Mouse (Mus musculus) liver, embryonic 14.5 days (tissue): Measurements from ENCODE around the gene Olfr47. TPM values are rescaled to one million over a fixed set of nuclear protein-coding genes. Genes with fewer than 3 reads are reported as not detected.

Source experiments
- ATAC-seq: fragments of 200-750 bp; cut with Nextera tagmentation; 2 replicates; pipeline ENCODE4 v1.8.0; 2017; ENCODE audit warnings: moderate number of reproducible peaks, mild to moderate bottlenecking, moderate library complexity; ENCODE audit not compliant: insufficient read depth
- DNase-seq, 3 experiments: peaks; one replicate each; pipeline ENCODE4 v3.0.0-alpha.2; 2012 to 2013; ENCODE audit warnings: low read depth in 3 of 3, low spot score in 3 of 3
- H3K27ac ChIP-seq: fragments of 300-500 bp; sonication (generic); 2 replicates; pipeline ENCODE4 v1.5.1; 2014; ENCODE audit warnings: moderate library complexity, mild to moderate bottlenecking, control low read depth, inconsistent platforms
- H3K27me3 ChIP-seq: fragments of 300-500 bp; sonication (generic); 2 replicates; pipeline ENCODE4 v1.6.1; 2014; ENCODE audit warnings: mild to moderate bottlenecking, low read length, moderate library complexity; ENCODE audit not compliant: control insufficient read depth, insufficient read depth
- H3K36me3 ChIP-seq: fragments of 300-500 bp; sonication (generic); replicated peaks from 2 replicates; pipeline ENCODE4 v1.6.1; 2014; ENCODE audit warnings: low read depth; ENCODE audit not compliant: control insufficient read depth, insufficient read depth
- H3K4me1 ChIP-seq, 2 experiments: fragments of 200-500 bp in 1 of 2; fragments of 300-500 bp in 1 of 2; sonication (generic) in 1 of 2; replicated peaks; 2 replicates each; pipeline ENCODE4 v1.6.1; 2012 to 2014; ENCODE audit warnings: antibody characterized with exemption in 1 of 2, inconsistent platforms in 1 of 2, low read length in 1 of 2; ENCODE audit not compliant: control insufficient read depth in 2 of 2, insufficient read depth in 2 of 2
- H3K4me2 ChIP-seq: fragments of 300-500 bp; sonication (generic); 2 replicates; pipeline ENCODE4 v1.6.1; 2014; ENCODE audit warnings: low read depth, mild to moderate bottlenecking, control low read depth, moderate library complexity
- H3K4me3 ChIP-seq, 2 experiments: fragments of 200-500 bp in 1 of 2; fragments of 300-500 bp in 1 of 2; sonication (generic) in 1 of 2; 2 replicates each; pipeline ENCODE4 v1.5.1; 2012 to 2014; ENCODE audit warnings: low read depth in 2 of 2, low read length in 2 of 2, mild to moderate bottlenecking in 2 of 2, control low read depth in 1 of 2, inconsistent platforms in 1 of 2, moderate library complexity in 1 of 2; ENCODE audit not compliant: insufficient read depth in 1 of 2
- H3K9ac ChIP-seq: fragments of 300-500 bp; sonication (generic); replicated peaks from 2 replicates; pipeline ENCODE4 v1.6.1; 2014; ENCODE audit warnings: mild to moderate bottlenecking, control low read depth, moderate library complexity
- H3K9me3 ChIP-seq: fragments of 300-500 bp; sonication (generic); 2 replicates; pipeline ENCODE4 v1.6.1; 2016; ENCODE audit warnings: low read length, mixed read lengths; ENCODE audit not compliant: control insufficient read depth
- CTCF ChIP-seq: IDR thresholded peaks from 2 replicates; pipeline ENCODE4 v1.5.1; 2016; ENCODE audit warnings: antibody characterized with exemption, low read depth, control low read depth
- EP300 ChIP-seq: IDR thresholded peaks from 2 replicates; pipeline ENCODE4 v1.6.1; 2016; ENCODE audit warnings: antibody characterized with exemption, low read depth
- WGBS: fragments of 180-500 bp; shearing (Covaris S2); extraction: QIAGEN DNeasy Blood & Tissue Kit; methylation state at CpG from one replicate; pipeline ENCODE4 v1.1.7; 2014; ENCODE audit not compliant: insufficient replicate concordance; 5-methylcytosine and 5-hydroxymethylcytosine counted together
- polyA plus RNA-seq, 2 experiments: library from polyadenylated mRNA; depleted of rRNA in 1 of 2; stranded (reverse) in 1 of 2; unstranded in 1 of 2; fragments of >200 nt; fragmentation: Nextera tagmentation in 1 of 2; extraction: Ambion mirVana in 1 of 2; gene quantifications; 2 replicates each; pipeline versions ENCODE4 v1.2.1 to v1.2.3; 2012 to 2014

The Olfr47 gene
- polyA plus RNA-seq, 2 experiments = not detected

DNA sequence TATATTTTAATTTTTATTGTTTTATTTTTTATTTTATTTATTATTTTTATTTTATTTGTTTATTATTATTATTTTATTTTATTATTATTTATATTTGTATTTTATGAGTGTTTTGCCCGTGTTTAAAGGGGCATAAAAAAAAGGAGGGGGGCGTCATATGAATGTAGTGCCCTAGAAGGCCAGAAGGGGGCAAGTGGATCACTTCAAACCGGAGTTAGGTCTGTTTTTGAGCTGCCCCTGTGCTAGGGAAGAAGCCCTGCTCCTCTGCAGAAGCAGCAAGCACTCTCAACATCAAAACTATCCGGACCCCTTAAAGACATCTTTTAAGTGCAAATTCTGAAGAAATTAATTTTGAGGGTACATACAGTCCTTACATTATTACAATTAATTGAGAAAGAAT is 10.7 kb downstream of the Olfr47 start:
- no peak overlapping the region for H3K9ac ChIP-seq
- H3K4me1 ChIP-seq = no peaks in the 10 kb centered on the region
- no peaks in the 10 kb centered on the region for H3K9me3 ChIP-seq
- TF ChIP-seq EP300 (no peak), CTCF (peak; percentile 30; the same call in 1 of the 2 replicates)
- H3K27ac ChIP-seq = no peak overlapping the region
- ATAC-seq (no peak), DNase-seq (no peak)
- H3K36me3 ChIP-seq = no peaks in the 10 kb centered on the region
- H3K4me3 ChIP-seq = no peak overlapping the region
- no peak overlapping the region for H3K4me2 ChIP-seq
- WGBS = 2% methylated on average over 4 of the region's 4 CpGs
- no peaks in the 10 kb centered on the region for H3K27me3 ChIP-seq

DNA sequence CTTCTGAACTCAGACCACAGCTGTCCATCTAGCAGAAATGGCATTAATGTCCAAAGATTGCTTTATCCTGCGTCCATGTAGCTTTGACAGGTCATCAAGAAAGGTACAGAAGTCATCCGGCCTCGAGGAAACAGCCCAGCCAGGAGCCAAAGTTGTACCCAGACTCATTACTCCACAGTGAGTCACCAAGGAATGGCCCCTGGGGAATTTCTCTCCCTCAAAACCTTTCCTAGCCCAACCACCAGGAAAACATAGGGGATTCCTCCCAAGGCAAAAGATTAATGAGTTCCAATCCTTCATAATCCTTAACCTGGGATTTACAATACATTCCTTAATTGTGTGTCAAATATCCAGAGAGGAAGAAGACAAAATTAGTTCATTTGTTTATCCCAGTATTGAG is 16.1 kb downstream of the Olfr47 start:
- no peak overlapping the region for H3K4me3 ChIP-seq
- 39% methylated on average over 3 of the region's 3 CpGs for WGBS
- no peaks in the 10 kb centered on the region for H3K4me1 ChIP-seq
- no peak overlapping the region for H3K4me2 ChIP-seq
- ATAC-seq = no peak
- H3K27me3 ChIP-seq = no peaks in the 10 kb centered on the region
- no peak for TF ChIP-seq EP300
- no peak for TF ChIP-seq CTCF
- no peaks in the 10 kb centered on the region for H3K9me3 ChIP-seq
- DNase-seq = no peak
- no peak overlapping the region for H3K27ac ChIP-seq
- H3K36me3 ChIP-seq = no peaks in the 10 kb centered on the region
- no peak overlapping the region for H3K9ac ChIP-seq

DNA sequence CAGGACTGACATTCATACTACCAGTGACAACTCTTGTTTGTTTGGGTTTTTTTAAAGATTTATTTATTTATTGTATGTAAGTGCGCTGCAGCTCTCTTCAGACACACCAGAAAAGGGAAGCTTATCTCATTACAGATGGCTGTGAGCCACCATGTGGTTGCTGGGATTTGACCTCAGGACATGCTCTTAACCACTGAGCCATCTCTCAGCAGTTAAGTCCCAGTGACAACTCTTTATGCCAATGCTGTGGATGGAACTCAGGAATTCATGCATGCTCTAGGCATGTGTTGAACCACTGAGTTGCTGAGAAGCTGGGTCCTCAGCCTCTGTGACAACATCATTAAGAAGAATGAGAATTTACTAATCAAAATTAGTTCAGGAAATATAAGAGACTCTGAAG is 21.7 kb downstream of the Olfr47 start:
- H3K27ac ChIP-seq = no peak overlapping the region
- 14% methylated on average over 1 of the region's 1 CpGs for WGBS
- no peak for ATAC-seq
- H3K27me3 ChIP-seq = no peaks in the 10 kb centered on the region
- no peaks in the 10 kb centered on the region for H3K36me3 ChIP-seq
- DNase-seq = no peak
- H3K4me3 ChIP-seq = no peak overlapping the region
- no peak overlapping the region for H3K9ac ChIP-seq
- TF ChIP-seq EP300 (no peak), CTCF (no peak)
- no peak overlapping the region for H3K4me2 ChIP-seq
- no peaks in the 10 kb centered on the region for H3K4me1 ChIP-seq
- H3K9me3 ChIP-seq = no peaks in the 10 kb centered on the region

DNA sequence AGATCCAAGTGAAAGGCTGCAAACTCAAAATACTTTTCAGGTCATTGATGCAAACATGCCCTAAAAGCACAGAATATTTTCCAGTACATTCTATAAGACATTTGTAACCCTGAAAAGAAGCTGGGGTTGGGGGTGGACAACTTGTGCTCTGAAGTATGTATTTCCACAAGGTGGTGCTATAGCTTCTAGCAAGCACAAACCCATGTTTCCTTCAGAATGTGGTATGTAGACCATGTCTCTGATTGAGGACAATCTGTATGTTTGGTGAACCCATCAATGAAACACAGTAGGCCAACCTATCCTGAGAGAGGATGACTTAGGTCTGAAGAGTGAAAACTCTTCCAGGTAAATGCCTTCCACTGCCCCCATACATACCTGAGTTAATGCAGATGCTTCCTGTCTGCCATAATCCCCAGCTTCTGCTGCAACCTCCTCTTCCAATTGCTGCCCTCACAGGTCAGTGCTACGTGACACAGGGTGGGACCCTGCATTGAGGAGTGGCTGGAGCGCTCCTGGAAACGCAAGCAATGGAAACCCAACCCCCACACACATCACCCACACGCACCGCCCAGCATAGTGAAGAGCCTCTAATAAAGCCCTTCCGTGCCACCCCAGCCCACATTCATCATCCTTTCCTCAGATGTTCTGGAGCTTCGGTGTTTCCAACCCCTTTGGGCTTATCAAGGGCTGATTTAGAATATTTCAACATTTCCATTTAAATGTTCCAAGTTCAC is 23.0 kb downstream of the Olfr47 start:
- no peak for ATAC-seq
- DNase-seq = no peak
- no peak overlapping the region for H3K4me2 ChIP-seq
- no peak for TF ChIP-seq EP300
- TF ChIP-seq CTCF = peak; percentile 41; the same call in 1 of the 2 replicates
- no peaks in the 10 kb centered on the region for H3K4me1 ChIP-seq
- WGBS = 50% methylated on average over 7 of the region's 7 CpGs
- H3K27ac ChIP-seq = no peak overlapping the region
- H3K27me3 ChIP-seq = no peaks in the 10 kb centered on the region
- H3K4me3 ChIP-seq = no peak overlapping the region
- no peak overlapping the region for H3K9ac ChIP-seq
- H3K36me3 ChIP-seq = no peaks in the 10 kb centered on the region
- no peaks in the 10 kb centered on the region for H3K9me3 ChIP-seq

DNA sequence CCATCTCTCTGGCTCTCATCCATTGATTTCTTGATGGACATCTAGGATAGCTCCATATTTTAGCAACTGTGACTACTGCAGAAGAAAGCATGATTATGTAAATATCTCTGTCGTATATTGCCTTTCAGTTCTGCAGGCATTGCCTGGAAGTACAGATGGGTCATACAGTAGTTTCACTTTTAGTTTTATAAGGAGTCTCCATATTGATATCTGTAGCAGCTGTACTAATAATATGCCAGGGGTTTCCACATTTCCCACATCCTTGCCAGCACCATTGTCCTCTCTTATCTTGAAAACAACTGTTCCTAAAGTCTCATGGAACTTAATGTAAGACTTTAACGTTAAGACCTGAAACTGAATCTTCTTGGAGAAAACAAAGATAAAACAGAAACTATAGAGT is 29.4 kb downstream of the Olfr47 start:
- no peak for TF ChIP-seq CTCF
- TF ChIP-seq EP300 = no peak
- ATAC-seq = no peak
- H3K4me1 ChIP-seq = no peaks in the 10 kb centered on the region

More for the DNA sequence above, 29.4 kb downstream of the Olfr47 start:
- H3K4me3 ChIP-seq = no peak overlapping the region
- no peak for DNase-seq
- no peaks in the 10 kb centered on the region for H3K9me3 ChIP-seq
- no peak overlapping the region for H3K27ac ChIP-seq
- H3K27me3 ChIP-seq = peaks cover 4% of the 10 kb centered on the region
- no peaks in the 10 kb centered on the region for H3K36me3 ChIP-seq
- no peak overlapping the region for H3K9ac ChIP-seq
- H3K4me2 ChIP-seq = no peak overlapping the region
- WGBS = 34% methylated on average over 2 of the region's 2 CpGs
